Mouse (Mus musculus): ENCODE measurements at regions not wholly inside any gene's neighbourhood (a gene's known extent, or its start where the extent isn't known, plus 50 kb on each side); places are given as distances from the start of the nearest gene placed in this dataset.

- TF ChIP-seq CHD2 (IDR thresholded peaks at IDR 0.05; ENCODE audit: low read length): no peak
- TF ChIP-seq ELF1 (IDR thresholded peaks at IDR 0.05; ENCODE audit: low read depth, low read length): no peak
- no peak for TF ChIP-seq POLR2A (IDR thresholded peaks at IDR 0.05; ENCODE audit: control insufficient read depth in 1 of 2, insufficient read depth in 1 of 2, low read depth in 1 of 2, low read length in 2 of 2, poor library complexity in 1 of 2)
- TF ChIP-seq POLR2AphosphoS5 (IDR thresholded peaks at IDR 0.05; ENCODE audit: borderline replicate concordance, low read depth, low read length): no peak
- TF ChIP-seq POLR2AphosphoS2 (IDR thresholded peaks at IDR 0.05; ENCODE audit: low read length): no peak
Measured at GRCm38 (mm10) chr19:54324991-54325390, 281.0 kb downstream of the Adra2a start.

Measured in MEL (cell line).